Mouse (Mus musculus) stomach, embryonic 15.5 days (tissue): ENCODE measurements around the gene Tmem72. TPM values are rescaled to one million over a fixed set of nuclear protein-coding genes. Genes with fewer than 3 reads are reported as not detected.

ENCODE experiments used
- ATAC-seq: fragments of 200-750 bp; cut with Nextera tagmentation; 2 replicates; pipeline ENCODE4 v1.8.0; 2017; ENCODE audit warnings: low read depth, moderate number of reproducible peaks, moderate TSS enrichment; ENCODE audit not compliant: insufficient read depth, low FRiP score
- H3K27ac ChIP-seq: fragments of 300-500 bp; sonication (generic); 2 replicates; pipeline ENCODE4 v1.5.1; 2015; ENCODE audit warnings: mild to moderate bottlenecking, inconsistent platforms
- H3K27me3 ChIP-seq: fragments of 300-500 bp; sonication (generic); replicated peaks from 2 replicates; pipeline ENCODE4 v1.6.1; 2015; ENCODE audit warnings: inconsistent platforms
- H3K36me3 ChIP-seq: fragments of 300-500 bp; sonication (generic); 2 replicates; pipeline ENCODE4 v1.6.1; 2015; ENCODE audit warnings: inconsistent platforms
- H3K4me1 ChIP-seq: fragments of 300-500 bp; sonication (generic); 2 replicates; pipeline ENCODE4 v1.6.1; 2015; ENCODE audit warnings: inconsistent platforms
- H3K4me2 ChIP-seq: fragments of 300-500 bp; sonication (generic); 2 replicates; pipeline ENCODE4 v1.6.1; 2015; ENCODE audit warnings: mild to moderate bottlenecking, inconsistent platforms
- H3K4me3 ChIP-seq: fragments of 300-500 bp; sonication (generic); replicated peaks from 2 replicates; pipeline ENCODE4 v1.5.1; 2015; ENCODE audit warnings: inconsistent platforms
- H3K9ac ChIP-seq: fragments of 300-500 bp; sonication (generic); 2 replicates; pipeline ENCODE4 v1.6.1; 2015; ENCODE audit warnings: inconsistent platforms
- H3K9me3 ChIP-seq: fragments of 300-500 bp; sonication (generic); 2 replicates; pipeline ENCODE4 v1.6.1; 2016; ENCODE audit warnings: inconsistent platforms
- WGBS: fragments of 180-500 bp; shearing (Covaris S2); methylation state at CpG from one replicate; pipeline ENCODE4 v1.1.7; 2015; 5-methylcytosine and 5-hydroxymethylcytosine counted together
- polyA plus RNA-seq: library from polyadenylated mRNA; unstranded; fragments of >200 nt; fragmentation: Nextera tagmentation; extraction: Ambion mirVana; gene quantifications from 2 replicates; pipeline ENCODE4 v1.2.1, GENCODE M21; 2015

The Tmem72 gene
- polyA plus RNA-seq, 1 experiment from 2014 or later: 0.05 TPM

GRCm38 (mm10) chr6:116679563-116680288 is 37.0 kb downstream of the Tmem72 start:
- no peaks in the 10 kb centered on the region for H3K27me3 ChIP-seq
- H3K4me1 ChIP-seq: 0 out of 2 replicates have a peak, but pooled peaks cover 3% of the 10 kb centered on the region
- no peaks in the 10 kb centered on the region for H3K9me3 ChIP-seq
- H3K4me2 ChIP-seq: no peak overlapping the region
- H3K9ac ChIP-seq: no peak overlapping the region
- WGBS: 66% methylated on average over 5 of the region's 5 CpGs
- H3K27ac ChIP-seq: no peak overlapping the region
- H3K36me3 ChIP-seq: no peaks in the 10 kb centered on the region
- no peak for ATAC-seq
- no peak overlapping the region for H3K4me3 ChIP-seq

DNA sequence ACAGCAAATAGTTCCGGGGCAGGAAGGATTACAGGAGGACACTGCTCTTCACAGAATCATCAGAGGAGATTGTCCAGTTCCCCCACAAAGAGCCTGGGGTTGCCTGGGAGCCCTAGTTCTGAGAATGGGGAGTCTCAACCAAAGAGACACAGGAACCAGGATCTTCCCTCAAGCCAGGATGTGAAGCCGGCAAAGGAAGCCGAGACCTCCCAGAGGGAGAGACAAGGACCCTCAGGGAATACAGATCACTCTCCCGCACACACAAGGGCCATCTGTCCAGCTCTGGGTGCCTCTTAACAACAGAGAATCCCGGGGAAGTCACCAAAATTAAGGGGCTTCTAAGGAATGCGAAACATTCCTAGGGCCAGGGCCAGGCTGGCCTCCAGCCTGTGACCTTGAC is 39.4 kb downstream of the Tmem72 start:
- no peak for ATAC-seq
- H3K4me1 ChIP-seq: peaks cover 19% of the 10 kb centered on the region
- no peaks in the 10 kb centered on the region for H3K36me3 ChIP-seq
- 65% methylated on average over 6 of the region's 6 CpGs for WGBS
- H3K9ac ChIP-seq: no peak overlapping the region
- H3K27ac ChIP-seq: no peak overlapping the region
- no peaks in the 10 kb centered on the region for H3K9me3 ChIP-seq
- no peak overlapping the region for H3K4me2 ChIP-seq
- no peaks in the 10 kb centered on the region for H3K27me3 ChIP-seq
- H3K4me3 ChIP-seq: no peak overlapping the region

GRCm38 (mm10) chr6:116676355-116676913 is 40.3 kb downstream of the Tmem72 start:
- peaks cover 20% of the 10 kb centered on the region for H3K4me1 ChIP-seq
- 54% methylated on average over 10 of the region's 10 CpGs for whole genome bisulfite sequencing
- H3K27ac ChIP-seq: no peak overlapping the region
- no peak overlapping the region for H3K9ac ChIP-seq
- H3K4me3 ChIP-seq: no peak overlapping the region
- H3K4me2 ChIP-seq: no peak overlapping the region
- H3K27me3 ChIP-seq: no peaks in the 10 kb centered on the region
- H3K36me3 ChIP-seq: no peaks in the 10 kb centered on the region
- no peaks in the 10 kb centered on the region for H3K9me3 ChIP-seq
- no peak for ATAC-seq

DNA sequence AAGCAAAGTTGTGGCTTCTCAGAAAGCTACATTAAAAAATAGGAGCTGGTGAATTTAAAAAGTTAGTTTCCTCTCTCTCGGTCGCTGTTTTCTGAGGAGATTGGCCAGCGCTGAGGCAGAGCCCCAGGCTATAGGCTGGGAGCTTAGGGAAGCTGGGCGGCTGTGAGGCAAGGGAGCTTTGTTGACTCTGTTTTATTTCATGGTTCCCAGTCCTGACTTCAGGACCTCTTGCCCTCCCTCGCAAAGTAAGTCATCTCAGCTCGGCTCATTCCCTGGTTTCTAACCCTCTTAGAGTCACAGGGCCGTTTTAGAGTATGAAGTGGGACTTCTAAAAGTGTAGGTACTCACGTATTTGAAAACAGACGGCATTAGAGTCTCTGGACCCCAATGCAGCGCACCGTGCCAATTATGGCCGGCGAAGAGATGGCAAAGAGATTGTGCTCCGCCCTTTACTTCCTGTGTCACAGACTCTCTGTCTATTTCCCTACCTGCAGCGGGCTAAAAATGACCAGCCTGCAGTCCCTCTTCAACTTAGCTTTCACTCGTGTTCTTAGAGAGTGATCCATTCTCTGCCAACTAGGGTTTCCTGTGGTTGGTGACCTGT is 42.3 kb downstream of the Tmem72 start:
- no peak for ATAC-seq
- Histone ChIP-seq H3K9me3 (no peaks in the 10 kb centered on the region), H3K4me2 (peak overlapping the region; percentile 98), H3K36me3 (no peaks in the 10 kb centered on the region), H3K27ac (peak overlapping the region; percentile 80), H3K27me3 (no peaks in the 10 kb centered on the region), H3K9ac (0 out of 2 replicates have a peak overlapping the region, but pooled peaks have one; percentile 16), H3K4me3 (peak overlapping the region; percentile 52), H3K4me1 (peaks cover 34% of the 10 kb centered on the region)
- 20% methylated on average over 16 of the region's 16 CpGs for WGBS

GRCm38 (mm10) chr6:116673471-116674282 is 43.0 kb downstream of the Tmem72 start, which contains the start of gene Rassf4:
Gene Rassf4, minus strand, starts transcription at chr6:116673952.
- ATAC-seq: peak; percentile 87
- WGBS: under 1% methylated on average over 44 of the region's 44 CpGs

DNA sequence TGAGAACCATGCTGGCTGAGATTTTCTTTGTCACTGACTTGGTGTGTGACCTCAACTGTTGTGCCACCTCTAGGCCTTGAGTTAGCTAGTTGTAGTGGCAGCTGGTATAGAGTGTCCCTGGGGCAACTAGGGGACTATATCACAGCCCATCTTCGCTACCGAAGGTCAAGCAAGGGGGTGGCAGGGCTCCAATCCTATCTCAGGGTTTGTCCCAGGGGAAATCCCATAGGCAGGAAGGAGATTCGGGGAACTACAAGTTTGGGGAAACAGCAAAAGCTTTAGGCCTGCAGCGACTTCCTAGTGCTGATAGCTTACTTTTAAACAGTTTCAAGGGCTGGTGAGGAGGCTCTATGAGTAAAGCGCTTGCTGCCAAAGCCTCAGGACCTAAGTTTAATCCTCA is 44.4 kb downstream of the Tmem72 start:
- no peak for ATAC-seq
- H3K4me2 ChIP-seq: peak overlapping the region; percentile 27; the same call in 1 of the 2 replicates
- whole genome bisulfite sequencing: 70% methylated on average over 5 of the region's 5 CpGs

More at GRCm38 (mm10) chr6:116673471-116674282, 43.0 kb downstream of the Tmem72 start, which contains the start of gene Rassf4:
- peak within 1 kb of the TSS; percentile 98 for H3K4me2 ChIP-seq
- peaks cover 34% of the 10 kb centered on the region for H3K4me1 ChIP-seq
- H3K27ac ChIP-seq: peak within 1 kb of the TSS; percentile 80
- H3K36me3 ChIP-seq: no peaks in the 10 kb centered on the region
- no peaks in the 10 kb centered on the region for H3K9me3 ChIP-seq
- no peaks in the 10 kb centered on the region for H3K27me3 ChIP-seq
- H3K4me3 ChIP-seq: peak within 1 kb of the TSS; percentile 52
- H3K9ac ChIP-seq: 0 out of 2 replicates have a peak within 1 kb of the TSS, but pooled peaks have one; percentile 16

GRCm38 (mm10) chr6:116671768-116672167 is 44.9 kb downstream of the Tmem72 start:
- 79% methylated on average over 4 of the region's 4 CpGs for WGBS
- no peak overlapping the region for H3K4me3 ChIP-seq

More for the DNA sequence above, 44.4 kb downstream of the Tmem72 start:
- Histone ChIP-seq H3K27ac (no peak overlapping the region), H3K9ac (no peak overlapping the region), H3K9me3 (no peaks in the 10 kb centered on the region), H3K4me1 (peaks cover 34% of the 10 kb centered on the region), H3K4me3 (no peak overlapping the region), H3K27me3 (no peaks in the 10 kb centered on the region), H3K36me3 (no peaks in the 10 kb centered on the region)

DNA sequence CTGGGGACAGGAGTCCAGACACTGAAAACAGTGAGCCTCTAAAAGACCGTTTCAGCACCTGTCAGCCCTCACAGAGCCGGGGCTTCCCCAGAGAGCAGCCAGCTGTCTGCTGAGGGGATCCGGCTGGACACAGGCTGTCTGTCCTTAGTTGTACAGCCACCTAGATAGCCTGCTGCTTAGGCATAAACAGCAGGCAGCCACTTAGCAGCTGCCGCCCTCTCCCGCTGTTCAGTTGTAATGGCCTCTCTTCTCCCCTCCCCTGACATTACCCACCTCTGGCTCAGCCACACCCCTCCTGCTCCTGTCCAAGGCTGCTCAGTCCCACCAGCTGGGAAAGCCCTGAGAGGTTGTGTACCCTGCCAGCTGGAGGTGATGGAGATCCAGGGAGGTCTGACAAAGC is 45.7 kb downstream of the Tmem72 start:
- H3K27ac ChIP-seq: no peak overlapping the region
- no peak overlapping the region for H3K9ac ChIP-seq

More at GRCm38 (mm10) chr6:116671768-116672167, 44.9 kb downstream of the Tmem72 start:
- Histone ChIP-seq H3K36me3 (no peaks in the 10 kb centered on the region), H3K27ac (no peak overlapping the region), H3K9ac (no peak overlapping the region), H3K4me2 (no peak overlapping the region; the same call in 1 of the 2 replicates), H3K4me1 (peaks cover 33% of the 10 kb centered on the region), H3K27me3 (no peaks in the 10 kb centered on the region), H3K9me3 (no peaks in the 10 kb centered on the region)
- ATAC-seq: no peak

GRCm38 (mm10) chr6:116670144-116670543 is 46.6 kb downstream of the Tmem72 start:
- WGBS: 55% methylated on average over 6 of the region's 6 CpGs

More for the DNA sequence above, 45.7 kb downstream of the Tmem72 start:
- peak; percentile 15; the same call in 1 of the 2 replicates for ATAC-seq
- peaks cover 32% of the 10 kb centered on the region for H3K4me1 ChIP-seq
- 15% methylated on average over 5 of the region's 5 CpGs for WGBS
- H3K36me3 ChIP-seq: no peaks in the 10 kb centered on the region
- 0 out of 2 replicates have a peak overlapping the region, but pooled peaks have one; percentile 4 for H3K4me2 ChIP-seq
- H3K9me3 ChIP-seq: no peaks in the 10 kb centered on the region
- no peak overlapping the region for H3K4me3 ChIP-seq
- no peaks in the 10 kb centered on the region for H3K27me3 ChIP-seq

DNA sequence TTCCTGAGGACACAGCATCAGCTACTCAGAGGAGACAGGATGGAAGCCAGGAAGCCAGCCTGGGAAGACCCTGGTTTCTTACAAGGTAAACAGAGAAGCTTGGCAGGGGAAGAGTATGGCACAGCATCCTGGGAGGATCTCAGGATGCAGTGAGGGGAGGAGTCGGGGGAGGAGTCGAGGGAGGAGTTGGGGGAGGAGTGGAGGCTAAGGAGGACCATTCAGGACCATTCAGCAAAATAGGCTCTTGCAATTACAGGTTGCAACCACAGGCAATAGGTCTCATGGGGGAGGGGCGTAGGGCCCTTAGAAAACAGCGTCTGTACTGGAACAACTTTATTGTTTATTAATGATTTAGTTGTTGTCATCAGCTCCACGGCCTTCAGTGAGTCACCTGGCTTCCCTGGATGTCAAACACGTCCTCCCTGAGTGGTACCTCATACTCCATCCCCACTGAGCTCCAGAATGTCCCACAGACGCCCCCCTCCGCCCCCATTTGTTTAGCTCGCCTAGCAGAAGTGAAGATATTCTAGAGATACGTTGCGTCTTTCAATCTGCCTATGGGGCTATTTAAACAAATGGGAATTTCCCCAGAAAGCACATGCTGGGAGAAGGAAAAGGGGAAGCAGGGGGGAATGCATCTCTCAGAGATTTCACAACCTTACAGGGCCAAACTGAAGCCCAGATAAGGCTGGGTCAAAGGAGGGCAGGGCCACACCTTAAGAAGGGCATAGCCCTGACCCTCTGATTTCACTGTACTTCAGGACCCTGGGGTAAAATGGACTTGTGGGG is 47.8 kb downstream of the Tmem72 start:
- no peak for ATAC-seq
- H3K36me3 ChIP-seq: no peaks in the 10 kb centered on the region
- 45% methylated on average over 11 of the region's 11 CpGs for WGBS
- H3K4me3 ChIP-seq: no peak overlapping the region
- no peaks in the 10 kb centered on the region for H3K27me3 ChIP-seq
- H3K4me2 ChIP-seq: no peak overlapping the region
- no peak overlapping the region for H3K9ac ChIP-seq
- no peaks in the 10 kb centered on the region for H3K9me3 ChIP-seq
- no peak overlapping the region for H3K27ac ChIP-seq
- H3K4me1 ChIP-seq: peaks cover 25% of the 10 kb centered on the region

More at GRCm38 (mm10) chr6:116670144-116670543, 46.6 kb downstream of the Tmem72 start:
- no peak overlapping the region for H3K9ac ChIP-seq
- no peaks in the 10 kb centered on the region for H3K27me3 ChIP-seq
- no peak overlapping the region for H3K4me2 ChIP-seq
- H3K27ac ChIP-seq: no peak overlapping the region
- H3K9me3 ChIP-seq: no peaks in the 10 kb centered on the region
- no peak for ATAC-seq
- H3K36me3 ChIP-seq: no peaks in the 10 kb centered on the region
- H3K4me1 ChIP-seq: peaks cover 32% of the 10 kb centered on the region
- H3K4me3 ChIP-seq: no peak overlapping the region

GRCm38 (mm10) chr6:116667382-116667781 is 49.3 kb downstream of the Tmem72 start:
- WGBS: 60% methylated on average over 3 of the region's 3 CpGs
- no peak for ATAC-seq
- Histone ChIP-seq H3K27me3 (no peaks in the 10 kb centered on the region), H3K36me3 (no peaks in the 10 kb centered on the region), H3K4me1 (peaks cover 16% of the 10 kb centered on the region; the same call in 1 of the 2 replicates), H3K27ac (no peak overlapping the region), H3K9me3 (no peaks in the 10 kb centered on the region), H3K9ac (no peak overlapping the region), H3K4me2 (no peak overlapping the region), H3K4me3 (no peak overlapping the region)
